Mouse (Mus musculus) embryo, embryonic 10.5 days (tissue): Measurements from ENCODE around the gene Cdc42se2.
A peak's percentile ranks its signal among the peaks of the same experiment; 100 is the strongest.

Source experiments
- DNase-seq: peaks from one replicate; pipeline ENCODE4 v3.0.0-alpha.2; 2015; ENCODE audit warnings: low spot score

The Cdc42se2 gene

DNA sequence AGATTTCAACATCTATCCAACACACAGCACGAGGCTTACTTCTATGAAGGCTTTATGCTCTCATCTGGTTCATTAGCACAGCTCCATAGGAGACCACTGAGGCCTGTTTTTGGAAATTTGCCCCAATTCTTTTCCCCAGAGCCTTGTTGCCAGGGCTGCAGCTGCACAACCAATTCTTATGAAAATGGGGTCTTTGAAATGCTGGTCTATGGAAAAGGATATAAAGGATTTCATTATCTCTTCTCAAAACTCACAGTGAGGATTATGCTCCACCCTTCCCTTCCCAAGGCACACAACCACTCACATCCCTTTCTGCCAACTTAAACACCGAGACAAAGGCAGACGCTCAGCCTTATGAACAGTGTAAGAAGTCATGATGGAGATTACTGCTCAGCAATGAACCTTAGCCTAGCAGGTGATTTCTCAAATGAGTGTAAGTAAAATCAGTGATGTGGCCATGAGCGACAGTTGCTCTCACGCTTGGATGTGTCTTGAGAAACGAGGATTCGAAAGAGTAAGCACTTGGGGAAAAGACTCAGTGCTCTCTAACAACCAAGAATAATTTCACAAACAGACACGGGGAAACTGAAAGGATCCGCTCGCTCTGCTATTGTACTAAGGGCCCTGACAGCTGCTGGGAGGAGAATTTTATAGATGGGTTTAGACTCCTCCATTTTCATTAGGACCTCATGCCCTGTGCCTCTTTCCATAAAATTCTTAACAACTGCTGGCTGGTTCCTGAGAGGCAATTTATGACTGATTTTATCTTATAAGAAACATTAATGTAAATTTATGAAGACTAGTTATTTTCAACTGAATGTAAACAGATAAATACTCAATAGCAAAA, 33.0 kb downstream of the Cdc42se2 start:
- peak; percentile 76 for DNase-seq

DNA sequence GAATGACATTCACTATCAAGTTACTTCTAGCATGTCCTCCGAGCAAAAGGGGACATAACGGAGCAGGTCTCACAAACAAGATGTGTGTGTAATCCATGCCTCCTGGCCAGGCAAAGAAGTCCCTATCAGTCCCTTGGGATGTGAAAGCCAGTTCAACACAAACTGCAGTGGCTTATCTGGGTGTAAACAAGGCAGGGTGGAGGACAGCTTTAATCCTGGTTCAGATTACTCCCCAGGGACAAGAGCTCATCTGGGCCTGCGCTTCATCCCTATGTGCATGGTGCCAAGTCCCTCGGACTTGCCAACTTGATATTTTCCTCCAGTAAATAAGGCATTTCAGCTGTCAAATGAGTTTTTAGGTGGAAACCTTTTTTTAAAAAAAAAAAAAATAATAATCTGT, 36.0 kb downstream of the Cdc42se2 start:
- DNase-seq, result no peak

DNA sequence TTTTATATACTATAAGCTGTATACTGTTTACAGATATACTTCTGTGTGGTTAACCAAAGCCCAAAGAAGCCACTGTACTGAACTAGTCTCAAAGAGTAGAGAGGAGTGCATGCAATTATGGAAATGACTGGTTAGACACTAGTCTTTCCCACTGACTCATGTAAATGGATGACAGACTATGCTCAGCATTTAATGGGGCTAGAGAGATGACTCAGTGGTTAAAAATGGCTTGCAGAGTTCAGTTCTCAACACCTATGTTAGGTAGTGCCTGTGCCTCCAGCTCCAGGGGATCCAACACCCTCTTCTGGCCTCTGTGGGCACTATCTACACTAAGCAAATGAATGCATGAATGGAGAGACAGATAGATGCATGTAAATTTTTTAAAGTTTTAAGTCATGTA, 38.6 kb downstream of the Cdc42se2 start:
- no peak for DNase-seq

DNA sequence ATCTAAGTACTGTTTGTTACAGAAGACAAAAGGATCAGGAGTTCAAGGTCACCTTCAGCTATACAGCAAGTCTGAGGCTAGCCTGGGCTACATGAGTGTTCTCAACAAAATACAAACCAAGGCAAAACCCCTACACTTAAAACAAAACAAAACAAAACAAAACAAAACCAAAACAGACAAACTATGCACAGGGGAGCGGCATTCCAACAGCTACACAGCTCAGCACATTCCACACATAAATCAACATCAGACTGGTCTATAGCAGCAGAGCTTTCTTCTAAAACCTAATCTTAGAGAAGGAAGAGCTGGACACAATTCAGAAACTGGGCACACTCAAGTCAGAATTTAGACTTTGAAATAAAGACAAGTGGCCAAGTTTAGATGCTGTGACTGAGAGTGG, 43.2 kb downstream of the Cdc42se2 start:
- no peak for DNase-seq

DNA sequence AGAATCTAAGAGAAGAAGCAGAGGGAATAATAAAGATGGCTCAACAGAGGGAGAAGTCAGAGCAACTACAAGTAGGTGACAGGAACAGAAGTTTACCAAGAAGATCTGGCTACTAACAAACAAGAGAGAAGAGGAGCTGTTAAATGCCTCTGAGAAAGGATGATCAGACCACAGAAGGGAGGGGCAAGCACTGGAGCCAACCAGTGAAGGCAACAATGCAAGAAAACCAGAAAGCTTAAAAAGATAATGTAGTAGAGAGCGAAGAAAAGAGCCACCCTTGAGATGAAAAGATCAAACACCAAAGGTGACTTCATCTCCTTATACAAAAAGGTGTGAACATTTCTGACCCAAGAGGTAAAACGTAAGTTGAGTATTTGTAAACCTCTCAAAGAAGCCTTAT, 46.1 kb downstream of the Cdc42se2 start:
- DNase-seq, result no peak

DNA sequence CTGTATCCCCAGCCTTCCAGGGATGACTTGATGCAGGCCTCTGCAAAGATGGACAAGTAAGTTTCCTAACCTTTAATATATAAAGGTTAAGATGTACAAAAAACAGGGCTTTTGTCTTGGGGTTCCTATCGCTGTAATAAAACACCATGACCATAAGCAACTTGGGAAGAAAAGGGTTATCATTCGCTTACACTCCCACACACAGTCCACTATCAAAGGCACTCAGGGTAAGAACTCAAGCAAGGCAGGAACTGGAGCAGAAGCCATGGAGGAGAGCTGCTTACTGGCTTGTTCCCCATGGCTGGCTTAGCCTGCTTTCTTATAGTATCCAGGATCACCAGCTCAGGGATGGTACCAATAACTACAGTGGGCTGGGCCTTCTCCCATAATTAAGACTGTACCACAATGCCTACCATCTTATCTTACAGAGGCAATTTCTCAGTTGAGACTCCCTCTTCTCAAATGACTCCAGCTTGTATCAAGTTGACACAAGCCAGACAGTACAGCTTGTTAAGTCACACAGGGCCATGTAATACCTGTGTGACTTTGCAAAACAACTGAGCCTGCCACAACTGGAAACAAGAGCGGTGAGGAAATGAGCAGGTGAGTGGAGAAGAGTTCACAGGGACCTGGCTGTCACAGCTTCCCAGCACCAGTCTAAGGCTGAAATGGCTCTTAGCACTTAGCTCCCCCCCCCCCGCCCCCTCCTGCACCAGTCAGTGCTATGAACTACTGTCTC, 48.3 kb downstream of the Cdc42se2 start:
- DNase-seq, result no peak

DNA sequence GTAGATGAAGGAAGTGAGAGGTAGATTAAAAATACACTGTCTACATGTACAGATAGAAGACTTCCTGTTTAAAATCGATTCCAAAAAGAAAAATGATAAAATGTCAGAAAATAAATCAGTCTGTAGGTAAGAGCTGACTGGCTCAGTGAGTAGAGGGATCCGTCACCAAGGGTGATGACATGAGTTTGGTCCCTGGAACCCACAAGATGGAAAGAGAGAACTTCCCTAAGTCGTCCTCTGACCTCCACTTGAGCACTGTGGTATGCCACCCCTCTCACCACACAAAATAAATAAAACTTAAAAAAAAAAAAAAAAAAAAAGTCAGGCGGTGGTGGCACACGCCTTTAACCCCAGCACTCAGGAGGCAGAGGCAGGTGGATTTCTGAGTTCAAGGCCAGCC, 50.6 kb downstream of the Cdc42se2 start:
- no peak for DNase-seq

DNA sequence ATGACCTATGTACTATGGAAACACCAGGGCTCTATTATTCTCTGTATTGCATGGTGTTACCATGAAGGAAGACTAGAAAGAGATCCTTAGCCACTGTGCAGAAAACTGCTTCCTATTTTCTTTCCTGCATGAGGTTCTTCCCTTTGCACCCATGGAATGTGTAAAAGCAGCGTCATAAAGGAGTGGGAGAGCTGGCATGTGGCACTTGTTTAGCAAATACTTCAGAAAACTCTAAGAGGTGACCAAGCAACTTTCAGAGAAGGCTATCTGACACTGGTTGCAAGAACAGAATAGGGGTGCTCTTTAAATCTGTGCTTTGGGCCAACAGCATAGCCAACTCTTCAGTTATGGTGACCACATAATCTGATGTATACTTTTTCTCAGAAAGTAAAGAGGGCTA, 52.4 kb downstream of the Cdc42se2 start:
- no peak for DNase-seq

DNA sequence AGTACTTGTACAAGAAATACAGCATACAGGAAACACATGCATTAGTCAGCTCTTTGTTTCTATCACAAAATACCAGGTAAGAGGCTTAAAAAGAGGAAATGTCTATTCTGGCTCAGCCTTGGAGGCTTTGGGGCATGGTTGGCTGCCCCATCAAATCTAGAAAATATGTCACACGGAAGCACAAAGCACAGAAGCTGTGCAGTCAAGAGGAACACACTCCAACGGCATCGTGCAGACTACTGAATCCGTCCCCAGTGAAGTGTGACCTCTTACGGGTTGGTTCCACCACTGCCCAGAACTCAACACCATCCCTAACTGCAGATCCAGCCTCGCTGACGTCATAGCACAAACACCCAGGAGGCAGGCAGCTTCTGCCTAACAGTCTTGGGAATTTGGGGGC, 53.9 kb downstream of the Cdc42se2 start:
- no peak for DNase-seq

DNA sequence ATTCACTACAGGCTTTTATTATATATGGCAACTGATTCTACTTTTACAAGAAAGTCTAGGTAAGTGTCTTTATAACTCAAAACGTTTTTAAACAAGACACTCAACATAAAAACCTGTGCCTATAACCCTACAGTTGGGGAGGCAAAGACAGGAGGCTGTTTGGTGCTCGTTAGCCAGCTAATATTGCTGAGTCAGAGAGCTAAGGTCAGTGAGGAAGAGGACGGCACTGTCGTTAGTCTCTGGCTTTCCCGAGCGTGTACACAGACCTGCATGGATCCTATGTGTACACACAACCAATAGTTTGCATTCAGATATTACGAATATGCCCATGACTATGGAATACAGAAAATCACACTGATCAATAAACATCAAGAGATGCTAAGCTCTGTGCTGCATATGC, 56.1 kb downstream of the Cdc42se2 start:
- no peak for DNase-seq

DNA sequence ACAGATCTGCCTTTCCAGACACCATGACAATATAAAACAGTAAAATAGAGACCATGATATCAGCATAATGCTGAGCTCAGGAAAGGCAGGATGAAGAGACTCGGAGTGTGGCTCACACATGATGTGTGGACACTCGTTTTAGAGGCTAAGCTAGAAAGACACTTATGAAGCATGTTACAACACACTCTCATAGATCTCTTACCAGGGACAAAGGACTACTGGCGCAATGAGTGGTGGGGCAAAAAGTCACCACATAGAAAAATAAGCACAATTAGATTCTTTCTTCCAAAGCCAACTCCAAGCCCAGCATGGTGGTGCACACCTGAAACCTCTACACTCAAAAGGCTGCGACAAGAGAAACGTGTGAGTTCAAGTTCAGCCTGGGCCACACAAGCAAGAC, 56.5 kb downstream of the Cdc42se2 start:
- no peak for DNase-seq

DNA sequence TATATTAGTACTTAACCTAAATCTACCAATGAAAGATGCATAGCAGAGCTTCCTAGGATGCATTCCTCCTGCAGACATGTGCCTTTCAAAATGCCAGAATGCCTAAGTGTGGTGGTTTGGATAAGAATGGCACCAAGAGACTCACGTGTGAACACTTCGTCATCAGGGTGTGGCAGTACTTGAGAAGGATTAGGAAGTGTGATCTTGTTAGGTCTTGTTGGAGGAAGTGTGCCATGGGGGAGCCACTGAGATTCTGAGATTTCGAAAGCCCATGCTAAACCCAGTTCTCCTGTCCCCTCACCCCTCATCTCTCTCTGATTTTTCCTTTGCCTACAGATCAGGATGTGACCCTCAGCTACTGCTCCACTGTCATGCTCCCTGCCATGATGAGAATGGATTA, 58.2 kb downstream of the Cdc42se2 start:
- DNase-seq, result no peak

DNA sequence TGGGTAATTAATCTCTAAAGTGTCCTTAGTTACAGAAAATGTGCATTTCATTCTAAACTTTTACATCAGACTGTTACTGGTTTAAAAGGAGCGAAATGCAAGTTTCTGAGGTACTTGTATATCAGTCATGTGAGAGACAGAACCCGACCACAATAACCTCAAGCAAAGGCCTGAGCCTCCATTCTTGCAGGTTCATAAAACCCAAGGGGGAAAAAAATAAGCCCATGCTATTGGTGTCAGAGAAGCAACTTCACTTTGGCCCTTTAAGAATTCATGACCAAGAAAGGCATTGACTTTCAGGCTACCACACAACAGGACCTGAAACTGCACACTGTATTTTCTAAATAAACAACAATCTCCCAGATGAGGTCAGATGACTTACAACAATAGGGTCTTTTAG, 59.1 kb downstream of the Cdc42se2 start:
- no peak for DNase-seq

DNA sequence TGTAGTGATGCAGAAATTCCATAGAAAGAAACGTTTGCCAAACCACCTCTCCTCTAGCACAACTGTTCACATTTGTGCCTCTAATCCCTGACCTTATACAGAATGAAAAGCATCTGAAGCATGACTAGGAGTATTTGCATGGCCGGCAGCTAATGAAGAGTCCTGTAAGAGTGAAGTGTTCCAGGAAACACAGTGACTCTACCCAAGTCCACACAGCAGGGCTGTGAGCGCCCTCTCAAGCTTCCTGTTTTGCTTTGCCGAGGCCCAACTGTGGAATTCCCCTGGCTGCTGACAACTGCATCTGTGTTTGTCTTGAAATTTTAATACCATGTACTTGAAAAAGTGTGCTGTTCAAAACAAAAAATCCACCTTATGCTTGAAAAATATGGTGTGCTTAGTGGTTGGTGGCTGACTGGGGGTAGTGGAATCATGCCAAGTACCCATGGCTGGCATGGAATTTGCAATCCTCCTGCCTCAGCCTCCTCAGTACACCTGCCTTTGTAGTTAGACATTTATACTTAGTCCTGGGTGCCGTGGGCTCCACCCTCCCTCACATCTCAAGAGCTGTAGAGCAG, 60.1 kb downstream of the Cdc42se2 start:
- DNase-seq, result no peak

DNA sequence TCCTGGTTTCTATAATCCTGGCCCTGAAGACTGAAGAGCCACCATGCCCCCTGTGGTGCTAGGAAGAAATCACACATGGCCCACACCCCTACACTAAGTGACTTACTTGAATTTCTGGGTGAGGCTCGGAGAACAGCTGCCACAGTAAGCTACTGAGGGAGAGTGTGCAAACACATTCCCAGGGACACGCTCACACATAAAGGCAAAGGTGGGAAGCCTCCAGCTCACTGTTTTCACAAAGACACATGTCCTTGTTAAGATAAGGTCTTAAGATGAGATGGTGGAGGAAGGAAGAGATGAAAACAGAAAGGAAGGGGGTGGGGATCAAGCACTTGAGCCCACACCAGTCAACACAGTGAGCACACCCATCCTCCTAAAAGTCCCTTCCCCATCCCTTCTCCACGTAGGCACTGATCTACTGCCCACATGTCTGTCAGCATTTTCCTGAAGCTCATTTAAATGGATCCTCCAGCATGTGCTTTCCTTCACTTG, 60.9 kb downstream of the Cdc42se2 start:
- no peak for DNase-seq

DNA sequence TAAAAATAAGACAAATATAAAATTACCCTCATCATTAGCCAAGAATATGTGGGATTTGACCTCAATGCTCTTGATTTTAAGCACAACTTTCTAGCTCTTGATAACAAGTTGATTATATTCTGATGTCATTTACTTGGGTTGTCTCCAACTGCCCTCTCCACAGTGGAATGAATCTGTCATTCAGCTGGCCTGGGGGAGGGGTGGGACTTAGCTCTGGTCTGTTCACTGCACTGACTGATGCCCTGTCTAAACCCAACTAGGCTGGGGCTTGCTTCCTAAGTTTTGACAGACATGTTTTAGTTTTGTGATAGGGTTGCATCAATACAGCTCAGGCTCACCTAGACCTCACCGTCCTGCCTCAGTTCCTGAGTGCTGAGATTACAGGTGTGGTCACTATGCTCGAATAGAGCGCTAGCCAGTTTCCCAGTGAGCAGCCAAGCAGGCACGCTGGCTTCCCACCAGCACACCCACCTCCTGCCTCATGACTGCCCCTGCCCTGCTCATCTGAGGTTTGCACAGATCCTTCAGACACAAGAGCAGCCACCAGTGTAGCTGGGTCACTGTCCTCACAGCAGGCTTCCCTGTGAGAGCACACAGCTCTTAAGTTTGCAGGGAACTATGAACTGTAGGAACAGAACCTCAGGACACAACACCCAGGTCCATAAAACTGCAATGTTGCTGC, 63.0 kb downstream of the Cdc42se2 start:
- no peak for DNase-seq

DNA sequence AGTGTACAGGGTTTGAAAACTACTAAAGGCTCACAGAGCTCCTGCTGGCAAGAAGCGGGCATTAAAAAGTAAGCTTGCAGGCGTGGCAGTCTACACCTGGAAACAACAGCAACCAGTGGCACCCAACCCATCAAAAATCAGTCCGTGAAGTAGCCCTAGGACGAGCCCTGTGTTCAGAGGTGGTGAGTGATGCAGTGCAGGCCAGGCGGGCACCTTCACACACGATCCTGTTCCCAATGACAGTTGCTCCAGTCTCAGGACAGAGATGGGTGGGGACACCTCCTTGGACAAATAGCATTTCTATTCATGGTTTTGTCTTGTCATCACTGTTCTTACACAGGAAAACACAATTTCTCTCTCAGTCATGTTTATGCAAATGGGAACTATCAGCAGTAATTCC, 65.4 kb downstream of the Cdc42se2 start:
- DNase-seq, result no peak

DNA sequence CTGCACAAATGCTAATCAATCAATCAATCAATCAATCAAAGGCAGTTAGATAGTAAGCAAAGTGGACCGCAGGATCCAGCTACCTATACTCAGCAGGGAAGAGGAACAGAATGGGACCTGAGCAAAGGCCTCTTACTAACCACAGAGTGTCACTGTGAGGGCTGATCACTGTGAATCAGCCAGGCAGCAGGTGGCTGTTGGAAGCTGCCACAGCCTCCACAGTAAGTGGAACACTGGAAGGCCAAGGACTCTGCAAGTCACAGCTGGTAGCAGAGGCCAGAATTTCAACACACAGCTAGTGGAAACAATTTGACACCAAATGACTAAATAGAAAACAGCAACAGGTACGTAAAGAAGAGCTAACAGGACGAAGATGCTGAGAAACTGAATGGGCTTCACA, 68.9 kb downstream of the Cdc42se2 start:
- DNase-seq, result no peak

DNA sequence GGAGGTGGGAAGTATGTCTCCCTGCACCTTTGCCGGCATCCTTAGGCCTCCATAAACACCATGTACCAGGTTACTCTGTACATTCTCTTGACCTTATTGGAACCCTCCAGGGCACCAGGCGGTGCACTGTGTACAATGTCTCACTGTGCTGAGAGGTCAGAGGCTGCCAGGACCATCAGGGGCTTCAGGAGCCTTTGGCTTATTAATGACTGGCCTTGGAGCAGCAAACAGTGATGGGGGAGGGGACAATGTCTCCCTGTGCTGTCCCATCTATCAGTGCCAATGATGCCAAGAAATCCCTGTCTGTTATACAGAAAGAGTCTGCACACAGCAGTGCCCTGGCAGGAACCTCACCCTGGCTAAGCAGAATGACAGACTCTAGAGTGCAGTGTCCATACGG, 69.6 kb downstream of the Cdc42se2 start:
- DNase-seq, result no peak

DNA sequence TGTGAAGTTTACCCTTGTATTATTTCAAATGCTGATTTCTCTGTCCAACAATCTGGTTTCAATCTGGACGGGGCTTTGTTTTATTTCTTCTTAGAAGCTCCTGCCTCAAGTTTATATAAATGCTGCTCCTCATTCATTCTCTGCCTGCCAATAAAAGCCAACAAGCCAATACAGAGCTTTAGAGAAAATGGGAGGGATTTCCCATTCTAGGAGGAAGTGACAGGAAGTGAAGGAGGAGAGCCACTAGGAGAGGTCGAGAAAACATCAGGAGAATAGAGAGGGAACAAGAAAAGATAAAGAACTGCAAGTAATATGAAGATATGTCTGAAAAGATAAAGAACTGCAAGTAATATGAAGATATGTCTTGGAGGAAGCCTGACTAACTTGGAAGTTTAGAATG, 74.6 kb downstream of the Cdc42se2 start:
- DNase-seq, result no peak

DNA sequence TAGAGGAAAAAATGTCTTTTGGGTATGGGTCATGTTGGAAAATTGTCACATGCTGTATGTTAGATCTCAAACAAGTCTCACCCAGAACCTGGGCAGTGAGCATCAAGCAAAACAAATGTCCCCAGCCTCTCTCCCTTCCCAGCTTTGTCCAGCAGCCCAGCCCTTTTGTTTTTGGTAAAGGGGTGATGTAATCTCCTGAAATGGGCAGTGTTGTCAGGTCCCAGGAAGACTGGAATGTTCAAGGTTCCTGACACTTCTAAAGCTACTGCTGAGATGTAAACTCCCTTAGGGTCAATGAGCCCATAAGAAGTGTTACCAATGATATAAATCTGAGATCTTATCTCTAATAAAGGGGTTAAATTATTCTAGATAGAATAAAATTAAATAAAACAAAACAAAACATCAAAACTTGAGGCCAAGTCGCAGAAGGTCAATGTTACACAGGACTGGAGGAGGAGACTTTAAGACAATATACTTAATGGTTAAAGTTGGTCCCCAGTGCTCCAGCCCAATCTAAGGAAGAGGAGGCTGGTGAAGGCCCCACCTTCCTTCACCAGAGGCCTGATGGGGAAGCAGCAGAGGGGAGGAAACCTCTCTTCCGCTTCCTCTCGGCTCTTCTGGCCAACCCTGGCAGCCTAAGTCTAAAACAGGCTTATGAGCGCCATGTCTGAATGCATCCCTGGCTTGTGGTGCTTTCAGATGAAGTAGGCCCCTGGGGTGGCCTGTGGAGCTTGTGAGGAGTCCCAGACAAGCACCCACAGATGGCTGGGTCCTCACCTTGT, 76.8 kb downstream of the Cdc42se2 start:
- no peak for DNase-seq

DNA sequence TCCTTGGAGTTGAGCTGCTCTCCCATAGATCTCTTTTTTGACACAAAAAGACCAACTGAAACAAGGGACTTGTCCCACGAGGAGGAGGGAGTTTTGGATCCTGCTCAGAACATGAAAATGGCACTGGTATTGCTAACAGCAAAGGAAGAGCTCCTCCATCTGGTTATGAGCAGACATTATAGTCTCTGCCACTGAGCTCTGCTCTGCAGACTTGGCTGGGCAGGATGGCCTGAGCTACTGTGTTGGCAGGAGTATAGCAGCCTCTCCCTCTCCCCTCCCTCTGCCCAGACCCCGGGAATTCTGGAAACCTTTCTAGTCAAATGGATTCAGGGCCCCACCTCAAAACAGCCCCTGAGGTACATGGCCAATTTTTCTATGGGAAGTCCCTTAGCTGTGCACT, 77.8 kb downstream of the Cdc42se2 start:
- no peak for DNase-seq
